Mouse (Mus musculus) mouse embryonic stem cell (cell line): ENCODE measurements around the gene Mrps10.
"Not testable (repeated sequence)": the region's sequence is repeated elsewhere in the genome, so short reads cannot be mapped to it uniquely, and the experiment has no call there.

ENCODE experiments used
- in situ Hi-C, 2 experiments: fragments of 300-500 bp; cut with MboI; formaldehyde crosslinking; loops; 1 replicate in 1 of 2; 3 replicates in 1 of 2; pipeline ENCODE4 v1.14.3; 2019 to 2020; ENCODE audit warnings: low sequenced_read_pairs in 2 of 2, low pct_unique_long_range_greater_than_20kb in 1 of 2, mixed read lengths in 1 of 2; ENCODE audit not compliant: unreplicated experiment in 1 of 2

Gene Mrps10

GRCm38 (mm10) chr17:47373991-47374390 is 5.3 kb downstream of the Mrps10 start:
- in situ Hi-C loops: no loop called here

GRCm38 (mm10) chr17:47376779-47377280 is 8.1 kb downstream of the Mrps10 start:
- in situ Hi-C loops: no loop called here

- in situ Hi-C loops: no loop called here
Measured at GRCm38 (mm10) chr17:47378133-47378532, 9.4 kb downstream of the Mrps10 start.

- in situ Hi-C loops: no loop called here
Measured at GRCm38 (mm10) chr17:47381917-47382316, 13.2 kb downstream of the Mrps10 start.

- in situ Hi-C loops: no loop called here
Measured at GRCm38 (mm10) chr17:47383266-47383665, 14.6 kb downstream of the Mrps10 start.

- in situ Hi-C loops: no loop called here
Measured at GRCm38 (mm10) chr17:47384064-47384463, 15.4 kb downstream of the Mrps10 start.

GRCm38 (mm10) chr17:47385145-47385544 is 16.5 kb downstream of the Mrps10 start, which contains the start of gene Guca1b:
Guca1b (plus strand) TSS chr17:47385393.
- in situ Hi-C loops: no loop called here

- in situ Hi-C loops: no loop called here
Measured at GRCm38 (mm10) chr17:47386649-47387048, 18.0 kb downstream of the Mrps10 start.

- in situ Hi-C loops: no loop called here
Measured at GRCm38 (mm10) chr17:47394223-47394869, 25.7 kb downstream of the Mrps10 start.

- in situ Hi-C loops: no loop called here
Measured at GRCm38 (mm10) chr17:47395376-47395913, 26.8 kb downstream of the Mrps10 start.

- in situ Hi-C loops: no loop called here
Measured at GRCm38 (mm10) chr17:47399091-47399490, 30.4 kb downstream of the Mrps10 start.

- in situ Hi-C loops: no loop called here
Measured at GRCm38 (mm10) chr17:47400451-47400850, 31.8 kb downstream of the Mrps10 start, which contains the start of gene Guca1a. Guca1a (minus strand) TSS chr17:47400584.

- in situ Hi-C loops: no loop called here
Measured at GRCm38 (mm10) chr17:47407717-47408557, 39.2 kb downstream of the Mrps10 start.

GRCm38 (mm10) chr17:47408558-47408898 is 39.8 kb downstream of the Mrps10 start:
- in situ Hi-C loops: no loop called here

- in situ Hi-C loops: not testable (repeated sequence)
Measured at GRCm38 (mm10) chr17:47409897-47410861, 41.5 kb downstream of the Mrps10 start.

GRCm38 (mm10) chr17:47420195-47420594 is 51.5 kb downstream of the Mrps10 start:
- in situ Hi-C loops: no loop called here

GRCm38 (mm10) chr17:47421566-47421965 is 52.9 kb downstream of the Mrps10 start:
- in situ Hi-C loops: no loop called here

GRCm38 (mm10) chr17:47422616-47423015 is 53.9 kb downstream of the Mrps10 start:
- in situ Hi-C loops: not testable (repeated sequence)
